9 mouse cellular contexts compared by ENCODE assay signal in the genomic region with DNA sequence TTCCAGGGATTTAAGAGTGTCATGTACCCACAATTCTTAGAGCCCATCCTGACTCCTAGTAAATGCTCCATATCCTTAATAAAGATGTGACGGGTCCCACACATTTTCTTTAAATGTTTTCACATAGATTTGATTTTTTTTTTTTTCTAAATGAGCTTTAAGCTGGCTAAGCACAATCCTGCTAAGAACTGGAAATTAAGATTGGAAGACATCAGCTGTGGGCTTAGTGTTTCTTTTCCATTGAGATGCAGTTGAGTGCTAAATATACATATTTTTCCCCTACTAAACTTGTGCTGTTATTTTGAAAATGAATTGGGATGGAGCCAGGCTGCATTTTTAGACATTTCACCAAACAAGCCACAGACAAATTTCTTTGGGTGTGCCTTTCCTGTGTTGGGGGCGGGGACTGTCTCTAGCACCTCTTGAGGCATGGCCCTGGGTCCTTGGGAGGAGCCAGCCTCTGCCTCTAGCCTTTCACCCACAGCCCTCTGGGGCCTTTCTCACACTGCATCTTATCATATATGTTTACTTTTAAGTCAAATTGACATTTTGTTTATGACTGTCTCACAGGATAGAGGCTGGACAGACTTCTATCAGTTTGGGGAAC. TPM values are rescaled to one million over a fixed set of nuclear protein-coding genes. Genes with fewer than 3 reads are reported as not detected.
DNase-seq lines count a peak whose midpoint lies in the region; ATAC-seq and TF ChIP-seq lines count a peak whose summit lies in the region.
"Had no signal": no experiment of that assay in that cellular context is flagged by ENCODE, and none has a peak within 500 bp of the region (broad histone marks: within the 10 kb centered on the region; RNA-seq: fewer than 3 reads in every experiment).

No protein-coding gene starts in this region.

- WGBS in forebrain, embryonic 12.5 days, result 82% methylated on average over 2 of the region's 2 CpGs
- WGBS in forebrain, embryonic 11.5 days, result 76% methylated on average over 2 of the region's 2 CpGs
- WGBS in lung, embryonic 14.5 days, result 30% methylated on average over 2 of the region's 2 CpGs

- peak overlapping the region; percentile 59; the same call in 1 of the 2 replicates for H3K27ac ChIP-seq in forebrain, embryonic 12.5 days
- H3K27ac ChIP-seq in forebrain, embryonic 11.5 days (ENCODE audit: low read depth, low read length), result no peak overlapping the region
- peak overlapping the region; percentile 83; the same call in 1 of the 2 replicates for H3K27ac ChIP-seq in lung, embryonic 14.5 days (ENCODE audit: low read depth)

- no peak overlapping the region for H3K9ac ChIP-seq in forebrain, embryonic 12.5 days
- H3K9ac ChIP-seq in forebrain, embryonic 11.5 days (ENCODE audit: low read length), result no peak overlapping the region
- H3K9ac ChIP-seq in lung, embryonic 14.5 days, result no peak overlapping the region
- H3K9ac ChIP-seq: midbrain, embryonic 12.5 days had no signal

- no peak for DNase-seq in forebrain, embryonic 11.5 days (ENCODE audit: low spot score)
- peak; percentile 41 for DNase-seq in ZHBTc4 (ENCODE audit: low read depth, low spot score)
- DNase-seq in lung, embryonic 14.5 days, result peak; percentile 95
- DNase-seq in thymus, postnatal 36 days, result peak; percentile 35 to 58
- no peak for DNase-seq in frontal cortex, postnatal 14 days (ENCODE audit: low spot score in 2 of 2)
- DNase-seq in testis, postnatal 14 days (ENCODE audit: low spot score), result no peak

- H3K36me3 ChIP-seq in forebrain, embryonic 12.5 days (replicated peaks), result no peaks in the 10 kb centered on the region
- H3K36me3 ChIP-seq in forebrain, embryonic 11.5 days (ENCODE audit: control insufficient read depth, insufficient read depth, low read length), result no peaks in the 10 kb centered on the region
- no peaks in the 10 kb centered on the region for H3K36me3 ChIP-seq in lung, embryonic 14.5 days (ENCODE audit: insufficient read depth)

- H3K4me3 ChIP-seq in forebrain, embryonic 12.5 days (replicated peaks), result no peak overlapping the region
- no peak overlapping the region for H3K4me3 ChIP-seq in forebrain, embryonic 11.5 days (ENCODE audit: low read depth, low read length)
- H3K4me3 ChIP-seq in lung, embryonic 14.5 days (ENCODE audit: low read depth, low read length), result no peak overlapping the region
- H3K4me3 ChIP-seq: midbrain, embryonic 12.5 days had no signal

- no peaks in the 10 kb centered on the region for H3K27me3 ChIP-seq in forebrain, embryonic 12.5 days
- H3K27me3 ChIP-seq in forebrain, embryonic 11.5 days (ENCODE audit: control insufficient read depth, insufficient read depth, low read length), result no peaks in the 10 kb centered on the region
- no peaks in the 10 kb centered on the region for H3K27me3 ChIP-seq in lung, embryonic 14.5 days (ENCODE audit: insufficient read depth, low read length)

- H3K9me3 ChIP-seq in forebrain, embryonic 12.5 days, result no peaks in the 10 kb centered on the region
- H3K9me3 ChIP-seq in forebrain, embryonic 11.5 days (ENCODE audit: control insufficient read depth, low read length), result no peaks in the 10 kb centered on the region
- no peaks in the 10 kb centered on the region for H3K9me3 ChIP-seq in lung, embryonic 14.5 days (ENCODE audit: low read depth, low read length)
- H3K9me3 ChIP-seq: midbrain, embryonic 12.5 days had no signal

- no peak overlapping the region for H3K4me2 ChIP-seq in forebrain, embryonic 12.5 days
- no peak overlapping the region for H3K4me2 ChIP-seq in forebrain, embryonic 11.5 days (ENCODE audit: low read depth, low read length, severe bottlenecking)
- peak overlapping the region; percentile 16; the same call in 1 of the 2 replicates for H3K4me2 ChIP-seq in lung, embryonic 14.5 days
- H3K4me2 ChIP-seq: midbrain, embryonic 12.5 days had no signal

- TF ChIP-seq CTCF in lung, embryonic 14.5 days (IDR thresholded peaks at IDR 0.05; ENCODE audit: low read depth), result no peak

- peaks cover 70% of the 10 kb centered on the region for H3K4me1 ChIP-seq in forebrain, embryonic 12.5 days
- peaks cover 44% of the 10 kb centered on the region for H3K4me1 ChIP-seq in forebrain, embryonic 11.5 days (replicated peaks; ENCODE audit: control insufficient read depth, insufficient read depth, low read length)
- H3K4me1 ChIP-seq in lung, embryonic 14.5 days (ENCODE audit: insufficient read depth), result peaks cover 49% of the 10 kb centered on the region

- no peak for ATAC-seq in forebrain, embryonic 12.5 days (ENCODE audit: low FRiP score)
- no peak for ATAC-seq in forebrain, embryonic 11.5 days (replicated peaks; ENCODE audit: low FRiP score)
- ATAC-seq in inflammation-experienced regulatory T-cells, adult 6 months, result peak; percentile 58
- ATAC-seq in lung, embryonic 14.5 days (ENCODE audit: insufficient read depth), result peak; percentile 75

RNA-seq across cellular contexts. Expression of gene Cdc42ep4, which starts 36.6 kb away (rescaled TPM):
- polyA plus RNA-seq in forebrain, embryonic 12.5 days (2016; fragmentation: Nextera tagmentation; extraction: Ambion mirVana), result 109 and 113 TPM in 2 replicates
- polyA plus RNA-seq in forebrain, embryonic 11.5 days (2014; fragmentation: Nextera tagmentation; extraction: Ambion mirVana), result 78.5 and 88.6 TPM in 2 replicates
- polyA plus RNA-seq in inflammation-experienced regulatory T-cells, adult 6 months (2017; shearing (Covaris generic)), result 1 to 10 TPM; 1.2 to 2.9 (median 1.5) TPM
- 86.6 and 86.9 TPM in 2 replicates for polyA plus RNA-seq in lung, embryonic 14.5 days (2014; fragmentation: Nextera tagmentation; extraction: Ambion mirVana)

Comparison
In these comparisons a context has a peak if more than half of its experiments do, and no peak if none do; other contexts are left out.
1. ATAC-seq: peak in inflammation-experienced regulatory T-cells, adult 6 months (single experiment) and lung, embryonic 14.5 days (single experiment); none in forebrain, embryonic 12.5 days (single experiment) and forebrain, embryonic 11.5 days (single experiment).
2. DNase-seq: peak in ZHBTc4 (single experiment), lung, embryonic 14.5 days (single experiment) and thymus, postnatal 36 days (2 of 2); none in forebrain, embryonic 11.5 days (single experiment), frontal cortex, postnatal 14 days (0 of 2) and testis, postnatal 14 days (single experiment).
3. RNA of gene Cdc42ep4, which starts 36.6 kb away (polyA plus RNA-seq): 109 to 113 TPM in forebrain, embryonic 12.5 days, 86.6 to 86.9 TPM in lung, embryonic 14.5 days and 78.5 to 88.6 TPM in forebrain, embryonic 11.5 days; 1.2 to 2.9 TPM in inflammation-experienced regulatory T-cells, adult 6 months; every median in the first group is over 10 times any median in the second.